Mouse (Mus musculus) Patski (cell line): ENCODE results near the gene Chrna10. TPM values are rescaled to one million over a fixed set of nuclear protein-coding genes. Genes with fewer than 3 reads are reported as not detected.

Experiments
- ATAC-seq: fragments of 100-300 bp; one replicate; pipeline ENCODE4 v1.8.0; 2021
- CTCF ChIA-PET: fragments of 350-600 bp; sonication (Branson Sonifier 250); formaldehyde crosslinking; loops from one replicate; lab custom pipeline; 2022; ENCODE audit warnings: inconsistent platforms; lab: Charles Lee
- POLR2A ChIA-PET: fragments of 350-600 bp; sonication (Branson Sonifier 250); formaldehyde crosslinking; loops from one replicate; lab custom pipeline; 2022; ENCODE audit warnings: antibody characterized with exemption, inconsistent platforms; lab: Charles Lee
- DNase-seq: peaks from one replicate; pipeline ENCODE4 v3.0.0-alpha.2; 2011; ENCODE audit warnings: low read depth, low spot score
- H3K27me3 ChIP-seq: fragments of 371-371 bp; one replicate; pipeline ENCODE4 v1.5.1; 2021
- CTCF ChIP-seq: fragments of 100-300 bp; IDR thresholded peaks from one replicate; pipeline ENCODE4 v1.5.1; 2021
- in situ Hi-C: fragments of 300-500 bp; cut with MboI; formaldehyde crosslinking; loops from 3 replicates; pipeline ENCODE4 v1.11.1; 2018; ENCODE audit warnings: low pct_unique_long_range_greater_than_20kb, mixed read lengths
- polyA plus RNA-seq: library from polyadenylated mRNA; unstranded; gene quantifications from one replicate; pipeline ENCODE4 v1.2.3, GENCODE M21; 2021

Gene Chrna10
- polyA plus RNA-seq, 1 experiment from 2014 or later: not detected

- CTCF ChIA-PET: no interaction called here
- in situ Hi-C loops: no loop called here
- TF ChIP-seq CTCF: no peak
- H3K27me3 ChIP-seq: no peaks in the 10 kb centered on the region
- ATAC-seq: no peak
- no peak for DNase-seq
- POLR2A ChIA-PET: no interaction called here
Measured at GRCm38 (mm10) chr7:102106700-102107141, 9.9 kb downstream of the Chrna10 start.

GRCm38 (mm10) chr7:102104126-102104525, 12.5 kb downstream of the Chrna10 start:
- TF ChIP-seq CTCF: no peak
- ATAC-seq: no peak
- no peak for DNase-seq
- ChIA-PET POLR2A (no interaction called here), CTCF (no interaction called here)
- no peaks in the 10 kb centered on the region for H3K27me3 ChIP-seq
- in situ Hi-C loops: no loop called here

GRCm38 (mm10) chr7:102103555-102103954, 13.1 kb downstream of the Chrna10 start:
- ATAC-seq (no peak), DNase-seq (no peak)
- TF ChIP-seq CTCF: no peak
- ChIA-PET POLR2A (no interaction called here), CTCF (no interaction called here)
- in situ Hi-C loops: no loop called here
- H3K27me3 ChIP-seq: no peaks in the 10 kb centered on the region

DNA sequence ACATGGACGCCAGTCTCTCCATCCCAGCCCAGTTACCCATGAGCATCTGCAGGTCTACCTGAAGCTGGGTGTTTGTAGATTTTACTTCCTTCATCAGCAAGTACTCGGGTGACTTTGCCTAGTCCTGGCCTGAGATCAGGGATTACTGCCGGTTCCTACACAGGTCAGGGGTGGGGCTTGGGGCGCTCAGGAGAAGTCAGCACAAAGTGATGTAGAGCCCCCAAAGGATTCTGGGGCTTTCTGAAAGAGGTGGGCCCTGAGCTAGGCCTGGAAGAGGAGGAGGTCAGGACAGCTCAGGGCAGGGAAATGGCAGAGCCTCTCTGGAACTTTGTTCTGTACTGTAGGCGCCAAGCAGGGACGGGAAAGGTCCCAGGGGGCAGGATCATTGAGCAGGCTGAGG, 13.9 kb downstream of the Chrna10 start:
- DNase-seq (no peak), ATAC-seq (no peak)
- no peak for TF ChIP-seq CTCF
- in situ Hi-C loops: no loop called here
- H3K27me3 ChIP-seq: no peaks in the 10 kb centered on the region
- ChIA-PET POLR2A (no interaction called here), CTCF (no interaction called here)

DNA sequence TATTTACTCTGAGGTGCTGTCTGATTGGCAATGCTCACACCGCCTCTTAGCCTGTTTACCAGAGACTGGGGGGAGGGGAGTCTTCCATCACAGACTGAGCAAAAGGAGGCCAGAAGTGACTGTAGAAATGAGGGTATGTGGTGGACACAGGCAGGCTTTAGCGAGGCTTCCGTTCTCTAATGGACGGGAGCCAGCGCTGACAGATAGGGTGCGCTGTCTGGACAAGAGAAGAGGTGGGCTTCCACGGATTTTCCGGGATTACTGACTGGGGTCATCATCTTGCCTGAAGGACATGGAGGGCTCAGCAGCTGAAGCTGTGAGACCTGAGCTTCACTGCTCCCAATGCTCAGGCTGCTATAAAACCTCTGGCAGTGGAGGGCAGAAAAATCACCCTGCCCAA, 14.4 kb downstream of the Chrna10 start:
- POLR2A ChIA-PET: interaction anchor here (0.7 kb wide), 1 partner anchor 79 kb away, joined by 4 read pairs; no protein-coding TSS in a partner anchor
- in situ Hi-C loops: no loop called here
- H3K27me3 ChIP-seq: no peaks in the 10 kb centered on the region
- no peak for DNase-seq
- CTCF ChIA-PET: no interaction called here
- no peak for ATAC-seq
- TF ChIP-seq CTCF: no peak

GRCm38 (mm10) chr7:102101487-102101886, 15.1 kb downstream of the Chrna10 start, which contains the start of gene Art1:
Gene Art1 (plus strand): TSS chr7:102101743.
- no peaks in the 10 kb centered on the region for H3K27me3 ChIP-seq
- CTCF ChIA-PET: no interaction called here
- no peak for DNase-seq
- ATAC-seq: no peak
- in situ Hi-C loops: no loop called here
- POLR2A ChIA-PET: interaction anchor here (0.5 to 0.7 kb wide), 2 partner anchors 45 to 80 kb away, joined by 4 read pairs; no protein-coding TSS in a partner anchor
- TF ChIP-seq CTCF: no peak

GRCm38 (mm10) chr7:102100868-102101267, 15.8 kb downstream of the Chrna10 start:
- CTCF ChIA-PET: interaction anchor here (0.6 kb wide), 1 partner anchor 13 kb away, joined by 3 read pairs; no protein-coding TSS in a partner anchor
- H3K27me3 ChIP-seq: no peaks in the 10 kb centered on the region
- POLR2A ChIA-PET: interaction anchor here (0.5 kb wide), 1 partner anchor 44 kb away, joined by 4 read pairs; no protein-coding TSS in a partner anchor
- no peak for TF ChIP-seq CTCF
- in situ Hi-C loops: no loop called here
- ATAC-seq: no peak
- DNase-seq: no peak

GRCm38 (mm10) chr7:102099760-102100661, 16.6 kb downstream of the Chrna10 start:
- TF ChIP-seq CTCF: no peak
- in situ Hi-C loops: no loop called here
- ATAC-seq (no peak), DNase-seq (no peak)
- CTCF ChIA-PET: interaction anchor here (0.6 kb wide), 1 partner anchor 12 kb away, joined by 3 read pairs; no protein-coding TSS in a partner anchor
- no peaks in the 10 kb centered on the region for H3K27me3 ChIP-seq
- POLR2A ChIA-PET: interaction anchor here (0.7 kb wide), 1 partner anchor 41 kb away, joined by 3 read pairs; no protein-coding TSS in a partner anchor

- H3K27me3 ChIP-seq: no peaks in the 10 kb centered on the region
- ATAC-seq (no peak), DNase-seq (no peak)
- POLR2A ChIA-PET: interaction anchor here (0.6 kb wide), 1 partner anchor 60 kb away, joined by 3 read pairs; no protein-coding TSS in a partner anchor
- CTCF ChIA-PET: interaction anchor here (1.0 to 1.4 kb wide), 2 partner anchors 13 to 20 kb away, joined by 3 read pairs; no protein-coding TSS in a partner anchor
- in situ Hi-C loops: no loop called here
- no peak for TF ChIP-seq CTCF
Measured at GRCm38 (mm10) chr7:102087336-102087735, 29.3 kb downstream of the Chrna10 start.

GRCm38 (mm10) chr7:102084041-102084696, 32.5 kb downstream of the Chrna10 start:
- H3K27me3 ChIP-seq: no peaks in the 10 kb centered on the region
- TF ChIP-seq CTCF: no peak
- ATAC-seq (no peak), DNase-seq (no peak)
- in situ Hi-C loops: no loop called here
- POLR2A ChIA-PET: no interaction called here
- CTCF ChIA-PET: no interaction called here
